Mouse (Mus musculus): Measurements from ENCODE around the gene Rpl36al.

DNA sequence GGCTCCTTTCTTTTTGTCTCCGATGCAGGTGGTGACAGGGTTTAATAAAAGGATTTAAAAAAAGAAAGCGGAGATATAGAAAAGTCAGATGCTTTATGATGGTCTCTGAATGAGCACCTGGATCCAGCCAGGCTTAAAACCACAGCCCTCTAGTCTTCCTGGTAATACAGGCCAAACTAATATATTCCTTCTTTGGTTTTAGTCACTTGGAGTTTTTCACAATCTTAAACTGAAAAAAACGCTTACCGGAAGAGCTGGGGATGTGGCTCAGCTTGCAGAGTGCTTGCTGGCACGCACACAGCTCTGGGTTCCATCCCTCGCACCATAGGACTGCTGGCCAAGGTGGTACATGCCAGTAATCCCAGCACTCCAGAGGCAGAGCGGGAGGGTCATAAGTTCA lies 32.7 kb upstream of the Rpl36al start:
- TF ChIP-seq CTCF (IDR thresholded peaks at IDR 0.05; ENCODE audit: low read depth) (no peak), EP300 (optimal IDR thresholded peaks at IDR 0.05) (no peak)

Measured in stomach, postnatal 0 days (tissue).